In genomic region chr3:51228038-51228820, GRCm38 (mm10) we compare ENCODE assay signal across 9 mouse cellular contexts. TPM values are rescaled to one million over a fixed set of nuclear protein-coding genes. Genes with fewer than 3 reads are reported as not detected.
DNase-seq lines count a peak whose midpoint lies in the region; ATAC-seq and TF ChIP-seq lines count a peak whose summit lies in the region.
"Had no signal": no experiment of that assay in that cellular context is flagged by ENCODE, and none has a peak within 500 bp of the region (broad histone marks: within the 10 kb centered on the region; RNA-seq: fewer than 3 reads in every experiment).

No protein-coding gene starts in this region.

- peaks cover 22% of the 10 kb centered on the region for H3K4me1 ChIP-seq in kidney, embryonic 15.5 days
- peaks cover 72% of the 10 kb centered on the region for H3K4me1 ChIP-seq in E14TG2a.4 (replicated peaks; ENCODE audit: low read depth, low read length)
- H3K4me1 ChIP-seq in forebrain, embryonic 13.5 days: peaks cover 28% of the 10 kb centered on the region

- peak; percentile 42 for TF ChIP-seq CTCF in E14TG2a.4 (conservative IDR thresholded peaks at IDR 0.05; ENCODE audit: low read length)

- H3K4me2 ChIP-seq in kidney, embryonic 15.5 days: no peak overlapping the region
- H3K4me2 ChIP-seq in forebrain, embryonic 13.5 days: no peak overlapping the region
- H3K4me2 ChIP-seq: embryonic facial prominence, embryonic 13.5 days had no signal

- H3K4me3 ChIP-seq in kidney, embryonic 15.5 days (replicated peaks): no peak overlapping the region
- peak overlapping the region; percentile 30 for H3K4me3 ChIP-seq in E14TG2a.4 (replicated peaks; ENCODE audit: low read length)
- H3K4me3 ChIP-seq in forebrain, embryonic 13.5 days: no peak overlapping the region
- H3K4me3 ChIP-seq: embryonic facial prominence, embryonic 13.5 days had no signal

- no peak for ATAC-seq in kidney, embryonic 15.5 days (replicated peaks; ENCODE audit: low FRiP score)
- no peak for ATAC-seq in forebrain, embryonic 13.5 days

- H3K36me3 ChIP-seq in kidney, embryonic 15.5 days: no peaks in the 10 kb centered on the region
- peaks cover 44% of the 10 kb centered on the region for H3K36me3 ChIP-seq in E14TG2a.4 (ENCODE audit: insufficient read depth, low read length)
- no peaks in the 10 kb centered on the region for H3K36me3 ChIP-seq in forebrain, embryonic 13.5 days (ENCODE audit: poor library complexity, severe bottlenecking)
- H3K36me3 ChIP-seq: embryonic facial prominence, embryonic 13.5 days had no signal

- 80% methylated on average over 10 of the region's 10 CpGs for WGBS in kidney, embryonic 15.5 days
- 74% methylated on average over 10 of the region's 10 CpGs for WGBS in forebrain, embryonic 13.5 days

- H3K27ac ChIP-seq in kidney, embryonic 15.5 days: no peak overlapping the region
- no peak overlapping the region for H3K27ac ChIP-seq in forebrain, embryonic 13.5 days
- H3K27ac ChIP-seq: embryonic facial prominence, embryonic 13.5 days had no signal

- peak; percentile 38 to 64 for DNase-seq in kidney, adult 8-10 months
- peak; percentile 82 for DNase-seq in adrenal gland, postnatal 14 days
- peak; percentile 71 for DNase-seq in gastrocnemius, postnatal 14 days
- peak; percentile 49 to 57 for DNase-seq in lung, adult 18-20 months
- DNase-seq in spleen, postnatal 4 days (ENCODE audit: low spot score in 2 of 2): peak; percentile 87 to 91

- intact Hi-C loops in gastrocnemius, postnatal 14 days (cut with DNase I; ENCODE audit: low total_unique reads): no loop called here

- H3K27me3 ChIP-seq in kidney, embryonic 15.5 days: no peaks in the 10 kb centered on the region
- no peaks in the 10 kb centered on the region for H3K27me3 ChIP-seq in E14TG2a.4 (ENCODE audit: insufficient read depth, low read length)
- no peaks in the 10 kb centered on the region for H3K27me3 ChIP-seq in forebrain, embryonic 13.5 days
- H3K27me3 ChIP-seq: embryonic facial prominence, embryonic 13.5 days had no signal

- H3K9me3 ChIP-seq in kidney, embryonic 15.5 days (replicated peaks): no peaks in the 10 kb centered on the region
- no peaks in the 10 kb centered on the region for H3K9me3 ChIP-seq in E14TG2a.4 (ENCODE audit: low read length)
- H3K9me3 ChIP-seq in forebrain, embryonic 13.5 days (replicated peaks): no peaks in the 10 kb centered on the region
- H3K9me3 ChIP-seq: embryonic facial prominence, embryonic 13.5 days had no signal

- no peak overlapping the region for H3K9ac ChIP-seq in kidney, embryonic 15.5 days
- H3K9ac ChIP-seq in forebrain, embryonic 13.5 days: no peak overlapping the region
- H3K9ac ChIP-seq: embryonic facial prominence, embryonic 13.5 days had no signal

RNA-seq across cellular contexts. Expression of gene Noct, which starts 4.0 kb away (rescaled TPM):
- polyA plus RNA-seq in kidney, embryonic 15.5 days (2015; fragmentation: Nextera tagmentation; extraction: Ambion mirVana): 8.5 and 8.8 TPM in 2 replicates
- 28.7 and 44.7 TPM in 2 replicates for total RNA-seq in adrenal gland, postnatal 14 days (2021)
- total RNA-seq in gastrocnemius, postnatal 14 days (2021): 10 to 100 TPM; 17.0 to 35.4 TPM
- polyA plus RNA-seq in forebrain, embryonic 13.5 days (2015; fragmentation: Nextera tagmentation; extraction: Ambion mirVana): 13.4 and 13.9 TPM in 2 replicates
